ENCODE assay signal across 8 mouse cellular contexts in the genomic region with DNA sequence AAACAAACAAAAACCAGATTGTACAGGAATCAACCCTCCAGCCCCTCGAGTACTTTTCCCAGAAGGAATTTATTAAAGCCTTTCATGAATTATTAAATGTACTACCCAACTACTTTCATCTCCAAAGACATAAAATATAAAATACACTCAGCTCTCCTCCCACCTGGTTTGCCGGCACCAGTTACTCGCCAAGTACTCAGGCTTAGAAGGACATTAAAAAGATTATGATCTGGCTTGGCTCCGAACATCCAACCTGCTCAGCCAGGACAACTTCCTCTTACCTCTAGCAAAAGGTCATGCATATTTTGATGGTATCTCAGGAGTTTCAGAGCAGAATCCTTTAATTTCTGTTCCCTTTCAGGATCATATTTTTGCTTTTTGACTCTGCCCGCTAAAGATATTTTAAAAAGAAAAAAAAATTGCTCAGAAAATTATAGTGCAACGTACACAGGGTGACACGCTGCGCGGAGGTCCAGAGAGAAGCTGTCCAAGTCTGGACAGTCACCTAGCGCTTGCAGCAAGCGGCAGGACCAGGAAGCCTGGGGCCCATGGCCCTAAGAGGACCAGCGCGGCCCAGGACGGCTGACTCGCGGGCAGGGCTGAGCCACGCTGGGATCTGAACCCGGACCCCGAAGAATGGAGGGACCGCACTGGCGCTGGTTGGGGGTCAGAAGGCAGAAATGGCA. TPM values are rescaled to one million over a fixed set of nuclear protein-coding genes. Genes with fewer than 3 reads are reported as not detected.
DNase-seq lines count a peak whose midpoint lies in the region; ATAC-seq lines count a peak whose summit lies in the region.

No protein-coding gene starts in this region.

- H3K9ac ChIP-seq in kidney, embryonic 16.5 days (replicated peaks; ENCODE audit: low read length): peak overlapping the region; percentile 81
- peak overlapping the region; percentile 41 for H3K9ac ChIP-seq in hindbrain, embryonic 15.5 days
- H3K9ac ChIP-seq in midbrain, embryonic 14.5 days (replicated peaks; ENCODE audit: low read length): peak overlapping the region; percentile 34; the same call in 1 of the 2 replicates

- H3K4me1 ChIP-seq in kidney, embryonic 16.5 days (ENCODE audit: insufficient read depth, low read length): peaks cover 13% of the 10 kb centered on the region; the same call in 1 of the 2 replicates
- H3K4me1 ChIP-seq in embryonic facial prominence, embryonic 10.5 days: peaks cover 20% of the 10 kb centered on the region
- peaks cover 14% of the 10 kb centered on the region for H3K4me1 ChIP-seq in hindbrain, embryonic 15.5 days (replicated peaks)
- H3K4me1 ChIP-seq in midbrain, embryonic 14.5 days (ENCODE audit: control insufficient read depth, insufficient read depth, low read length): peaks cover 2% of the 10 kb centered on the region

- H3K27me3 ChIP-seq in kidney, embryonic 16.5 days (ENCODE audit: insufficient read depth, low read length): no peaks in the 10 kb centered on the region
- H3K27me3 ChIP-seq in embryonic facial prominence, embryonic 10.5 days (replicated peaks; ENCODE audit: low read depth, poor library complexity, severe bottlenecking): no peaks in the 10 kb centered on the region
- no peaks in the 10 kb centered on the region for H3K27me3 ChIP-seq in hindbrain, embryonic 15.5 days
- H3K27me3 ChIP-seq in midbrain, embryonic 14.5 days (ENCODE audit: control insufficient read depth, insufficient read depth, low read length): no peaks in the 10 kb centered on the region

- WGBS in kidney, embryonic 16.5 days: 2% methylated on average over 21 of the region's 21 CpGs
- 8% methylated on average over 21 of the region's 21 CpGs for WGBS in embryonic facial prominence, embryonic 10.5 days
- 6% methylated on average over 21 of the region's 21 CpGs for WGBS in hindbrain, embryonic 15.5 days
- WGBS in midbrain, embryonic 14.5 days: 7% methylated on average over 21 of the region's 21 CpGs

- peak; percentile 86 for ATAC-seq in kidney, embryonic 16.5 days (ENCODE audit: low FRiP score, low TSS enrichment)
- peak; percentile 75 for ATAC-seq in hindbrain, embryonic 15.5 days (ENCODE audit: low FRiP score, low read depth)
- peak; percentile 72; the same call in 1 of the 2 replicates for ATAC-seq in midbrain, embryonic 14.5 days (ENCODE audit: low FRiP score, low TSS enrichment)

- no peaks in the 10 kb centered on the region for H3K9me3 ChIP-seq in kidney, embryonic 16.5 days (ENCODE audit: low read length)
- no peaks in the 10 kb centered on the region for H3K9me3 ChIP-seq in embryonic facial prominence, embryonic 10.5 days
- no peaks in the 10 kb centered on the region for H3K9me3 ChIP-seq in hindbrain, embryonic 15.5 days
- H3K9me3 ChIP-seq in midbrain, embryonic 14.5 days (ENCODE audit: control insufficient read depth, low read length): no peaks in the 10 kb centered on the region

- peak overlapping the region; percentile 83 for H3K4me2 ChIP-seq in kidney, embryonic 16.5 days (replicated peaks; ENCODE audit: low read depth, low read length)
- peak overlapping the region; percentile 76 for H3K4me2 ChIP-seq in hindbrain, embryonic 15.5 days
- peak overlapping the region; percentile 84 for H3K4me2 ChIP-seq in midbrain, embryonic 14.5 days (ENCODE audit: low read length)

- peak overlapping the region; percentile 85 for H3K27ac ChIP-seq in kidney, embryonic 16.5 days (ENCODE audit: low read length)
- peak overlapping the region; percentile 82 for H3K27ac ChIP-seq in embryonic facial prominence, embryonic 10.5 days (replicated peaks)
- H3K27ac ChIP-seq in hindbrain, embryonic 15.5 days (replicated peaks): no peak overlapping the region
- H3K27ac ChIP-seq in midbrain, embryonic 14.5 days (replicated peaks; ENCODE audit: low read depth, low read length): no peak overlapping the region

- no peak for DNase-seq in kidney, postnatal 4 days
- DNase-seq in embryonic facial prominence, embryonic 10.5 days (ENCODE audit: low spot score): no peak
- no peak for DNase-seq in midbrain, embryonic 14.5 days
- DNase-seq in yolk sac, embryonic 10.5 days (ENCODE audit: low spot score): no peak
- no peak for DNase-seq in layer of hippocampus, adult 8-10 months (ENCODE audit: low spot score in 2 of 2)
- no peak for DNase-seq in T-cell, adult 2 months (ENCODE audit: low spot score)

- 0 out of 2 replicates have a peak, but pooled peaks cover 3% of the 10 kb centered on the region for H3K36me3 ChIP-seq in kidney, embryonic 16.5 days (ENCODE audit: insufficient read depth, low read length)
- peaks cover 22% of the 10 kb centered on the region for H3K36me3 ChIP-seq in embryonic facial prominence, embryonic 10.5 days (replicated peaks)
- H3K36me3 ChIP-seq in hindbrain, embryonic 15.5 days: no peaks in the 10 kb centered on the region
- no peaks in the 10 kb centered on the region for H3K36me3 ChIP-seq in midbrain, embryonic 14.5 days (ENCODE audit: control insufficient read depth, insufficient read depth, low read length)

- H3K4me3 ChIP-seq in kidney, embryonic 16.5 days (ENCODE audit: low read length): peak overlapping the region; percentile 79
- peak overlapping the region; percentile 68 for H3K4me3 ChIP-seq in embryonic facial prominence, embryonic 10.5 days
- peak overlapping the region; percentile 45 for H3K4me3 ChIP-seq in hindbrain, embryonic 15.5 days
- H3K4me3 ChIP-seq in midbrain, embryonic 14.5 days (replicated peaks; ENCODE audit: low read depth, low read length): peak overlapping the region; percentile 45

RNA-seq across cellular contexts. Expression of a gene that starts 0.5 kb away (rescaled TPM):
- 36.6 and 43.8 TPM in 2 replicates for polyA plus RNA-seq in kidney, embryonic 16.5 days (2015; fragmentation: Nextera tagmentation; extraction: Ambion mirVana)
- 49.4 and 52.3 TPM in 2 replicates for polyA plus RNA-seq in embryonic facial prominence, embryonic 10.5 days (2016; fragmentation: Nextera tagmentation; extraction: Ambion mirVana)
- 6.9 and 10.6 TPM in 2 replicates for polyA plus RNA-seq in hindbrain, embryonic 15.5 days (2015; fragmentation: Nextera tagmentation; extraction: Ambion mirVana)
- 8.0 and 9.2 TPM in 2 replicates for polyA plus RNA-seq in midbrain, embryonic 14.5 days (2014; fragmentation: Nextera tagmentation; extraction: Ambion mirVana)
- total RNA-seq in layer of hippocampus, adult 8-10 months (2022): 1 to 10 TPM in 3 of 4 experiments, under 1 TPM in 1; 0.96 to 3.2 (median 3.0) TPM

RNA-seq across cellular contexts. Expression of a gene that starts 14.6 kb away (rescaled TPM):
- polyA plus RNA-seq in kidney, embryonic 16.5 days (2015; fragmentation: Nextera tagmentation; extraction: Ambion mirVana): 4.9 and 5.4 TPM in 2 replicates
- 4.3 and 5.8 TPM in 2 replicates for polyA plus RNA-seq in embryonic facial prominence, embryonic 10.5 days (2016; fragmentation: Nextera tagmentation; extraction: Ambion mirVana)
- 38.3 and 39.5 TPM in 2 replicates for polyA plus RNA-seq in hindbrain, embryonic 15.5 days (2015; fragmentation: Nextera tagmentation; extraction: Ambion mirVana)
- polyA plus RNA-seq in midbrain, embryonic 14.5 days (2014; fragmentation: Nextera tagmentation; extraction: Ambion mirVana): 32.8 and 36.0 TPM in 2 replicates
- 10 to 100 TPM; 15.8 to 16.3 (median 16.0) TPM for total RNA-seq in layer of hippocampus, adult 8-10 months (2022)

RNA-seq across cellular contexts. Expression of a gene that starts 55.6 kb away (rescaled TPM):
- polyA plus RNA-seq in kidney, embryonic 16.5 days (2015; fragmentation: Nextera tagmentation; extraction: Ambion mirVana): 168 and 175 TPM in 2 replicates
- polyA plus RNA-seq in embryonic facial prominence, embryonic 10.5 days (2016; fragmentation: Nextera tagmentation; extraction: Ambion mirVana): 141 and 144 TPM in 2 replicates
- polyA plus RNA-seq in hindbrain, embryonic 15.5 days (2015; fragmentation: Nextera tagmentation; extraction: Ambion mirVana): 332 and 377 TPM in 2 replicates
- polyA plus RNA-seq in midbrain, embryonic 14.5 days (2014; fragmentation: Nextera tagmentation; extraction: Ambion mirVana): 254 and 294 TPM in 2 replicates
- 100 to 1,000 TPM; 466 to 571 (median 498) TPM for total RNA-seq in layer of hippocampus, adult 8-10 months (2022)

Comparison
In these comparisons a context has a peak if more than half of its experiments do, and no peak if none do; other contexts are left out.
1. H3K27ac ChIP-seq: peak in kidney, embryonic 16.5 days (single experiment) and embryonic facial prominence, embryonic 10.5 days (single experiment); none in hindbrain, embryonic 15.5 days (single experiment) and midbrain, embryonic 14.5 days (single experiment).
2. Peak in every context shown above with its lines, with median percentiles within 50 percentile points of each other: ATAC-seq, H3K4me2 ChIP-seq, H3K4me3 ChIP-seq and H3K9ac ChIP-seq.